Mouse (Mus musculus) heart, postnatal 0 days (tissue): ENCODE results near the gene Tmem206.

Source experiments
- CTCF ChIP-seq: IDR thresholded peaks from 2 replicates; pipeline ENCODE4 v1.5.1; 2016; ENCODE audit warnings: antibody characterized with exemption, control low read depth, low read depth
- EP300 ChIP-seq: IDR thresholded peaks from 2 replicates; pipeline ENCODE4 v1.6.1; 2016; ENCODE audit warnings: antibody characterized with exemption, low read depth

GRCm38 (mm10) chr1:191340530-191340929 lies 14.8 kb downstream of the Tmem206 start:
- TF ChIP-seq CTCF (no peak), EP300 (no peak)
